Mouse (Mus musculus) bone marrow macrophage, adult 2 months (primary cell): ENCODE data around the gene Hephl1.

Experiments used
- CTCF ChIP-seq: IDR thresholded peaks from 2 replicates; pipeline ENCODE4 v1.5.1; 2012; ENCODE audit warnings: low read depth, mild to moderate bottlenecking, low read length, moderate library complexity
- POLR2A ChIP-seq: IDR thresholded peaks from 2 replicates; pipeline ENCODE4 v1.6.1; 2012; ENCODE audit warnings: mild to moderate bottlenecking, low read depth, low read length, borderline replicate concordance

- TF ChIP-seq CTCF, result no peak
- no peak for TF ChIP-seq POLR2A
These were observed 74.7 kb downstream of the Hephl1 start for GRCm38 (mm10) chr9:15037237-15037636.
